Mouse (Mus musculus) liver, embryonic 14.5 days (tissue): ENCODE results near the gene Amd1. TPM values are rescaled to one million over a fixed set of nuclear protein-coding genes. Genes with fewer than 3 reads are reported as not detected.

Experiments used
- ATAC-seq: fragments of 200-750 bp; cut with Nextera tagmentation; 2 replicates; pipeline ENCODE4 v1.8.0; 2017; ENCODE audit warnings: moderate number of reproducible peaks, mild to moderate bottlenecking, moderate library complexity; ENCODE audit not compliant: insufficient read depth
- DNase-seq, 3 experiments: peaks; one replicate each; pipeline ENCODE4 v3.0.0-alpha.2; 2012 to 2013; ENCODE audit warnings: low read depth in 3 of 3, low spot score in 3 of 3
- H3K27ac ChIP-seq: fragments of 300-500 bp; sonication (generic); 2 replicates; pipeline ENCODE4 v1.5.1; 2014; ENCODE audit warnings: moderate library complexity, mild to moderate bottlenecking, control low read depth, inconsistent platforms
- H3K27me3 ChIP-seq: fragments of 300-500 bp; sonication (generic); 2 replicates; pipeline ENCODE4 v1.6.1; 2014; ENCODE audit warnings: mild to moderate bottlenecking, low read length, moderate library complexity; ENCODE audit not compliant: control insufficient read depth, insufficient read depth
- H3K36me3 ChIP-seq: fragments of 300-500 bp; sonication (generic); replicated peaks from 2 replicates; pipeline ENCODE4 v1.6.1; 2014; ENCODE audit warnings: low read depth; ENCODE audit not compliant: control insufficient read depth, insufficient read depth
- H3K4me1 ChIP-seq, 2 experiments: fragments of 200-500 bp in 1 of 2; fragments of 300-500 bp in 1 of 2; sonication (generic) in 1 of 2; replicated peaks; 2 replicates each; pipeline ENCODE4 v1.6.1; 2012 to 2014; ENCODE audit warnings: antibody characterized with exemption in 1 of 2, inconsistent platforms in 1 of 2, low read length in 1 of 2; ENCODE audit not compliant: control insufficient read depth in 2 of 2, insufficient read depth in 2 of 2
- H3K4me2 ChIP-seq: fragments of 300-500 bp; sonication (generic); 2 replicates; pipeline ENCODE4 v1.6.1; 2014; ENCODE audit warnings: low read depth, mild to moderate bottlenecking, control low read depth, moderate library complexity
- H3K4me3 ChIP-seq, 2 experiments: fragments of 200-500 bp in 1 of 2; fragments of 300-500 bp in 1 of 2; sonication (generic) in 1 of 2; 2 replicates each; pipeline ENCODE4 v1.5.1; 2012 to 2014; ENCODE audit warnings: low read depth in 2 of 2, low read length in 2 of 2, mild to moderate bottlenecking in 2 of 2, control low read depth in 1 of 2, inconsistent platforms in 1 of 2, moderate library complexity in 1 of 2; ENCODE audit not compliant: insufficient read depth in 1 of 2
- H3K9ac ChIP-seq: fragments of 300-500 bp; sonication (generic); replicated peaks from 2 replicates; pipeline ENCODE4 v1.6.1; 2014; ENCODE audit warnings: mild to moderate bottlenecking, control low read depth, moderate library complexity
- H3K9me3 ChIP-seq: fragments of 300-500 bp; sonication (generic); 2 replicates; pipeline ENCODE4 v1.6.1; 2016; ENCODE audit warnings: low read length, mixed read lengths; ENCODE audit not compliant: control insufficient read depth
- CTCF ChIP-seq: IDR thresholded peaks from 2 replicates; pipeline ENCODE4 v1.5.1; 2016; ENCODE audit warnings: antibody characterized with exemption, low read depth, control low read depth
- EP300 ChIP-seq: IDR thresholded peaks from 2 replicates; pipeline ENCODE4 v1.6.1; 2016; ENCODE audit warnings: antibody characterized with exemption, low read depth
- WGBS: fragments of 180-500 bp; shearing (Covaris S2); extraction: QIAGEN DNeasy Blood & Tissue Kit; methylation state at CpG from one replicate; pipeline ENCODE4 v1.1.7; 2014; ENCODE audit not compliant: insufficient replicate concordance; 5-methylcytosine and 5-hydroxymethylcytosine counted together
- polyA plus RNA-seq, 2 experiments: library from polyadenylated mRNA; depleted of rRNA in 1 of 2; stranded (reverse) in 1 of 2; unstranded in 1 of 2; fragments of >200 nt; fragmentation: Nextera tagmentation in 1 of 2; extraction: Ambion mirVana in 1 of 2; gene quantifications; 2 replicates each; pipeline versions ENCODE4 v1.2.1 to v1.2.3; 2012 to 2014

The Amd1 gene
- polyA plus RNA-seq, 2 experiments = 48.1 to 56.4 TPM

DNA sequence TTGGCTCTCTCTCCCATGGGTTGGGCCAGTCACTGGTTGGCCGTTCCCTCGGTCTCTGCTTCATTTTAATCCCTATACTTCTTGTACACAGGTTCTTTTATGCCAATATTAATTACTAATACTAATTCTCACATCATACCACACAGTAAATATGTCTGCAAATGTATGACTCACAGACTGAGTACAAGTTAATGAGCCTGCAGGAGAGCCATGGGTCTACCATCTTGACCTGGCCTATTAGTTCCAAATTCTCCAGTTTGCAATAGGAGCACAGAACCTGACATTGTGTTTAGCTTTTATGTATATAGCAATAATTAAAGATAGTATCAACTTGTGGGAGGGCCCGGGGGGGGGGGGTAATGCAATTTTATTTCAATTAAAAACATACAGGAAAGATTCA lies 17.0 kb downstream of the Amd1 start:
- no peak for ATAC-seq
- Histone ChIP-seq H3K4me2 (no peak overlapping the region), H3K36me3 (peaks cover 22% of the 10 kb centered on the region), H3K4me3 (no peak overlapping the region), H3K27ac (no peak overlapping the region), H3K27me3 (no peaks in the 10 kb centered on the region), H3K4me1 (no peaks in the 10 kb centered on the region), H3K9ac (no peak overlapping the region), H3K9me3 (no peaks in the 10 kb centered on the region)
- TF ChIP-seq CTCF (no peak), EP300 (no peak)
- no peak for DNase-seq
- WGBS = 79% methylated on average over 3 of the region's 3 CpGs

DNA sequence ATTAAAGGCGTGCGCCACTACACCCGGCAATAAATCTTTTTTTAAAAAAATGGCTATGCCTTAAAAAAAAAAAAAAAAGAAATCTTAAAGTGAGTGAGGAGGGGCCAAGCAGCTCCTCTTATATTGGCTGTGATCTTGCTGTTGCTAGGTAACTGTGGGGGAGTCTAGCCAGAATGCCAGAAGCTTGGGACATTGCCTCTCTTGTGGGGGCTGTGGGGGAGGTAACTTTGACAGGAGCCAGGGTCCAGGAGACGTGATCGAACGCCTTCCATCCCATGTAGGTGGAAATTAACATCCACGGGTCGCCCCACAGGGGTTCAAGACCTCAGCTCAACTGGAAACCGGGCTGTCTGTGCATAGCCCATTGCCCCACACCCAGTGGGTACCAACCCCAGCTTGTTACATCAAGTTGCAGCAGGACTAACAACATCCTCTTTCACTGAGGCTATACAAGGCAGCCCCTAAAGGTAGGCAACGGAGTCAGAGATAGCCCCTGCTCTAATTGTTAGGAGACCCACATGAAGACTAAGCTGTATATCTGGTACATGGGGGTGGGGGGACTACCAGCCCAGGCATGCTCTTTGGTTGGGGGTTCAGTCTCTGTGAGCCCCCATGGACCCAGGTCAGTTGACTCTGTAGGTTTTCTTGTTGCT lies 17.7 kb downstream of the Amd1 start:
- no peaks in the 10 kb centered on the region for H3K27me3 ChIP-seq
- no peak overlapping the region for H3K9ac ChIP-seq
- 78% methylated on average over 10 of the region's 10 CpGs for WGBS
- TF ChIP-seq EP300 (no peak), CTCF (no peak)
- H3K9me3 ChIP-seq = no peaks in the 10 kb centered on the region
- no peak for DNase-seq
- H3K4me3 ChIP-seq = no peak overlapping the region
- ATAC-seq = no peak
- no peaks in the 10 kb centered on the region for H3K4me1 ChIP-seq
- no peak overlapping the region for H3K27ac ChIP-seq
- H3K36me3 ChIP-seq = peaks cover 17% of the 10 kb centered on the region
- no peak overlapping the region for H3K4me2 ChIP-seq

DNA sequence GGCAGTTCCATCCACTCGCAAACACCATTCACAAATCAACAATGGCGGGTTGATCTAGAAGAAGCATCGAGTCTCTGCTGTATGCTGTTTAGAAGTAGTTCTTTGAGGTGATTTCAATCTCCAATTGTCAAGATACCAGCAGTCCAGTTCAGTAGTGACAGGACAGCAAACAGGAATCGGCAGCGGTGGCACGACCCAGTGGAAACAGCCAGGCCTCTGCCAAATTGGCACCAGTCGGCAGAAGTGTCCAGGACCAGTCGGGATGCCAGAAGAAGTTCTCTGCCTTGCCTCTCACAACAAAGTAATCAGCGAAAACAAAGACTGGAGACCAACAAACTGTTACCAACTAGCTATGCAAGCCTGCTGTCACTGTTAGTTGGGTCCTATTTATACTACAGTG lies 18.4 kb downstream of the Amd1 start:
- Histone ChIP-seq H3K4me3 (no peak overlapping the region), H3K9ac (no peak overlapping the region), H3K4me1 (peaks cover 0 to 6% of the 10 kb centered on the region in 2 experiments; a peak in 3 of 4 replicates), H3K36me3 (peaks cover 16% of the 10 kb centered on the region), H3K27me3 (no peaks in the 10 kb centered on the region), H3K4me2 (no peak overlapping the region), H3K27ac (no peak overlapping the region), H3K9me3 (no peaks in the 10 kb centered on the region)
- TF ChIP-seq EP300 (no peak), CTCF (no peak)
- ATAC-seq (no peak), DNase-seq (no peak)
- WGBS = 88% methylated on average over 9 of the region's 9 CpGs

DNA sequence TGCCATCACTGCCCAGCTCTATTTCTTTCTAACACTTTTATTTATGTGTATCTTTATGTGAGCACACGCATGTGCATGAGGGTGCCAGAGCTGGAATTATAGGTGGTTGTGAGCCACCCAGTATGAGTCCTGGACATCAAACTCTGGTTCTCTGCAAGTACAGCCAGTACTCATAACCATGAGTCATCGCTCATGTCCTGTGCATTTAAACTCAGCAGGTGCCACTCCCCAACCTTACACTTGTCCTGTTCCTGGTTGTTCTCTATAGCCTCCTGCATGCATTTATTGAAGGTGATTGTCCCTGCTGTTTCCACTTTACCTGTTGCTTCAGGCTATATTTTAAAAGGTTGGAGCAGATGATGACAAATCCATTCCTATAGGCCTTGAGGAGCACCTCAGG lies 20.4 kb downstream of the Amd1 start:
- no peak overlapping the region for H3K27ac ChIP-seq
- no peaks in the 10 kb centered on the region for H3K9me3 ChIP-seq
- peaks cover 10% of the 10 kb centered on the region for H3K36me3 ChIP-seq
- no peaks in the 10 kb centered on the region for H3K27me3 ChIP-seq
- no peak for TF ChIP-seq CTCF
- no peak for TF ChIP-seq EP300
- DNase-seq (no peak), ATAC-seq (no peak)
- H3K9ac ChIP-seq = no peak overlapping the region
- no peak overlapping the region for H3K4me2 ChIP-seq
- peaks cover 0 to 6% of the 10 kb centered on the region in 2 experiments for H3K4me1 ChIP-seq
- WGBS = 92% methylated on average over 2 of the region's 2 CpGs
- no peak overlapping the region for H3K4me3 ChIP-seq

DNA sequence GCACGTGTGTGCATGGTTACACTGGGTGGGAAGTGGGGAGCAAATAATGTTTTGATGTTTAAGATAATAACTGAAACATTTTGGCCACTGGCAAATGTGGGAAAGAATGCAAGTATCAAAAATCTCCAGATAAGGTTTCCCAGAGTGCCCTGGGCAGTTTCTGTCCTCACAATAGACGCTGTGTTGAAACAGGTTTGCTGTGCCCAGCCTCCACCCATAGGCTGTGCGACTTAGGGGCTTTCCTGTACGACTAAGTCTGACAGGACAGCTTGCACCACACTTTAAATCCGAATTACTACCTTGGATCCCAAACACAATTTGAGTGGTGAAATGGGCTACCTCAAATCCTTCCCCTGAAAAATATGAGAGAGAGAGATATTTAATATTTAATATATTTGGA lies 23.7 kb downstream of the Amd1 start:
- 49% methylated on average over 5 of the region's 5 CpGs for WGBS
- no peaks in the 10 kb centered on the region for H3K36me3 ChIP-seq
- H3K27ac ChIP-seq = no peak overlapping the region
- no peak overlapping the region for H3K9ac ChIP-seq
- DNase-seq = no peak
- TF ChIP-seq CTCF (no peak), EP300 (no peak)
- ATAC-seq = no peak
- no peak overlapping the region for H3K4me3 ChIP-seq
- no peak overlapping the region for H3K4me2 ChIP-seq
- H3K27me3 ChIP-seq = no peaks in the 10 kb centered on the region
- peaks cover 26 to 34% of the 10 kb centered on the region in 2 experiments for H3K4me1 ChIP-seq
- no peaks in the 10 kb centered on the region for H3K9me3 ChIP-seq
